Mouse (Mus musculus) neural tube, embryonic 14.5 days (tissue): ENCODE results near the gene Dap3. TPM values are rescaled to one million over a fixed set of nuclear protein-coding genes. Genes with fewer than 3 reads are reported as not detected.

Experiments
- ATAC-seq: fragments of 200-750 bp; cut with Nextera tagmentation; 2 replicates; pipeline ENCODE4 v1.8.0; 2017; ENCODE audit warnings: low read depth, mild to moderate bottlenecking, moderate TSS enrichment, moderate library complexity
- H3K27ac ChIP-seq: fragments of 300-500 bp; sonication (generic); 2 replicates; pipeline ENCODE4 v1.5.1; 2014; ENCODE audit warnings: low read depth, mild to moderate bottlenecking, control low read depth, low read length, moderate library complexity, mixed read lengths
- H3K27me3 ChIP-seq: fragments of 300-500 bp; sonication (generic); 2 replicates; pipeline ENCODE4 v1.6.1; 2014; ENCODE audit warnings: low read length; ENCODE audit not compliant: control insufficient read depth, insufficient read depth
- H3K36me3 ChIP-seq: fragments of 300-500 bp; sonication (generic); 2 replicates; pipeline ENCODE4 v1.6.1; 2014; ENCODE audit warnings: low read length, mixed read lengths; ENCODE audit not compliant: control insufficient read depth, insufficient read depth
- H3K4me1 ChIP-seq: fragments of 300-500 bp; sonication (generic); 2 replicates; pipeline ENCODE4 v1.6.1; 2014; ENCODE audit warnings: low read length; ENCODE audit not compliant: control insufficient read depth, insufficient read depth
- H3K4me2 ChIP-seq: fragments of 300-500 bp; sonication (generic); 2 replicates; pipeline ENCODE4 v1.6.1; 2014; ENCODE audit warnings: mild to moderate bottlenecking, low read depth, low read length, control low read depth
- H3K4me3 ChIP-seq: fragments of 300-500 bp; sonication (generic); 2 replicates; pipeline ENCODE4 v1.5.1; 2014; ENCODE audit warnings: low read depth, low read length, control low read depth, mixed read lengths
- H3K9ac ChIP-seq: fragments of 300-500 bp; sonication (generic); replicated peaks from 2 replicates; pipeline ENCODE4 v1.6.1; 2014; ENCODE audit warnings: low read depth, mild to moderate bottlenecking, control low read depth, low read length, mixed read lengths
- H3K9me3 ChIP-seq: fragments of 300-500 bp; sonication (generic); 2 replicates; pipeline ENCODE4 v1.6.1; 2016; ENCODE audit warnings: low read length; ENCODE audit not compliant: control insufficient read depth
- WGBS: fragments of 180-500 bp; shearing (Covaris S2); extraction: QIAGEN DNeasy Blood & Tissue Kit; methylation state at CpG from one replicate; pipeline ENCODE4 v1.1.7; 2014; 5-methylcytosine and 5-hydroxymethylcytosine counted together
- polyA plus RNA-seq: library from polyadenylated mRNA; unstranded; fragments of >200 nt; fragmentation: Nextera tagmentation; extraction: Ambion mirVana; gene quantifications from 2 replicates; pipeline ENCODE4 v1.2.1, GENCODE M21; 2014

Dap3 gene
- polyA plus RNA-seq, 1 experiment from 2014 or later, result 142 TPM

DNA sequence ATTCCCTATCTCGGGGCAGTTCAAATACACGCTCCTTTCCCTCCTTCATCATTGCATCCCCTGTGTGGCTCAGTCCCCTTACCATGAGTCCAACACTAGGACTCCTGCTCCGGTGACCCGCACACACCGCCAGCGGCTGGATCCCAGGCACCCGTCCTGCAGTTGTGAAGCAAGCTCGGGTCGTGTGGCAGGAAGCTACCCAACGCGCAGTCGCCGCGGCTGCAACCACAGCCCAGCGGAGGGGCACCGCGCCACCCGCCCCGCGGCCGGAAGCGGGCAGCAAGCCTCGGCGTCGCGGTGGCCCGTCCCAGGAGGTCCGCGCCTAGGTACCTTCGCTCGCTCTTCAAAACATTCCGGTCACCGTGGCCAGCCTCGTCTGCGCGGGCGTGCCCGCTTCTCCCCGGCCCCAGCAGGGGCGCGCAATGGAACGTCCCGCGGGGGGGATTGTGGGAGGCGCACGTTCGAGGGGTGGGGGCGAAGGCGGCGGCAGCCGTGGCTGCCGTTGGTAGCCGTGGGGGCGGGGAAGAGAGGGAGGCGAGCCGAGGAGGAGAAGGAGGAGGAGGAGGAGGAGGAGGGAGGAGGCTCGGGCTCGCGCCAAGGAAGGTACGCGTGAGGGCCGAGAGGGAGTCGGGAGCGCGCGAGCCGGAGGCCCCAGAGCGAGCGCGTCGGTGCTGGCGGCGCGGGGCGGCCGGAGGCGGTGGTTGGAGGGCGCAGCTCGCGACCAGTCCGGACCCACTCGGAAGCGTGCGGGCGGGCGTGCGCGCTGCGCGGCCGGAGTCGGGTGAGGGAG lies 1.0 kb downstream of the Dap3 start:
- Histone ChIP-seq H3K9ac (peak overlapping the region; percentile 93), H3K4me2 (peak overlapping the region; percentile 67), H3K27me3 (no peaks in the 10 kb centered on the region), H3K36me3 (no peaks in the 10 kb centered on the region), H3K4me3 (peak overlapping the region; percentile 92), H3K9me3 (no peaks in the 10 kb centered on the region), H3K4me1 (peaks cover 31% of the 10 kb centered on the region), H3K27ac (peak overlapping the region; percentile 99)
- under 1% methylated on average over 71 of the region's 92 CpGs for WGBS
- ATAC-seq, result peak; percentile 94

DNA sequence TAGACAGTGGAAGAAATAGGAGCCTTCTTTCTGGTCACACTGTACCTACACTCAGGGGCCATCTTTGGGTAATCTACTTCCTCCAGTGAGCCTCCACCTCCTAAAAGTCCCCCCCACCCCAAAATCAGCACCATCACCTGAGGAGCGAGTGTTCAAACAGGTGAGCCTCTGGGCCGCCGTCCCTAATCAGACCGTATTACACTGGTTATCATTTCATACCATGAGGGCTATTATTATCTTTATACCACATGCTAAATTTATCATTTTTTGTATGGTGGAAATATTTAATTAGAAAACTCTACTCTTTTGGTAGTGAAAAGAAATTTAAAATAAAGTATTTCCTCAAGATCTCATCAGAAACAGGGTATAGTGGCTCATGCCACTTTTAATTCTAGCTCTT lies 6.9 kb downstream of the Dap3 start:
- Histone ChIP-seq H3K27ac (no peak overlapping the region), H3K9me3 (no peaks in the 10 kb centered on the region), H3K36me3 (peaks cover 10% of the 10 kb centered on the region; the same call in 1 of the 2 replicates), H3K27me3 (no peaks in the 10 kb centered on the region), H3K9ac (no peak overlapping the region), H3K4me2 (no peak overlapping the region), H3K4me1 (peaks cover 12% of the 10 kb centered on the region), H3K4me3 (no peak overlapping the region)
- ATAC-seq, result no peak
- 67% methylated on average over 4 of the region's 4 CpGs for WGBS

DNA sequence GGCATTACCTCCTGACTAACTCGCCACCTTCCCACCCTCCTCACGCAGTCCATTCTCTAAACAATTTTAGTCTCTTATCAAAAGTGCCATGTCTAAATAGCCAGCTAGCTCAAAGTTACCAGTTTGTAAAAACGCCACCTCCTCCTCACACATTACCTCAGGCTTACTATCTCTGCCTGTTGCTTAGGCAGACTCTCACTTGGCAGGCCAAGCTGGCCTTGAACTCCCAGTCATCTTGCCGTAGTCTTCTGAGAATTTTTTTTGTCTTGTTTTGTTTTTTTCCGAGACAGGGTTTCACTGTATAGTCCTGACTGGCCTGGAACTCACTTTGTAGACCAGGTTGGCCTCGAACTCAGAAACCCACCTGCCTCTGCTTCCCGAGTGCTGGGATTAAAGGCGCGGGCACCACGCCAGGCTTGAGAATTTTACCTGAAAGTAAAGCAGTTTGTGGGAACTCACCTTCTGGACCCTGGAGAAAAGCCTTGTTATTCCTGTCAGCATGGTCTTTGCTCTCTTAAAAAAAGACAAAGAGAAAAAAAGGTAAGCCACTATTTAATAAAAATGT lies 8.6 kb downstream of the Dap3 start:
- ATAC-seq, result no peak
- no peaks in the 10 kb centered on the region for H3K9me3 ChIP-seq
- no peak overlapping the region for H3K27ac ChIP-seq
- H3K4me2 ChIP-seq, result no peak overlapping the region
- H3K36me3 ChIP-seq, result peaks cover 14% of the 10 kb centered on the region
- 96% methylated on average over 10 of the region's 10 CpGs for WGBS
- no peaks in the 10 kb centered on the region for H3K4me1 ChIP-seq
- H3K9ac ChIP-seq, result no peak overlapping the region
- H3K27me3 ChIP-seq, result no peaks in the 10 kb centered on the region
- no peak overlapping the region for H3K4me3 ChIP-seq

DNA sequence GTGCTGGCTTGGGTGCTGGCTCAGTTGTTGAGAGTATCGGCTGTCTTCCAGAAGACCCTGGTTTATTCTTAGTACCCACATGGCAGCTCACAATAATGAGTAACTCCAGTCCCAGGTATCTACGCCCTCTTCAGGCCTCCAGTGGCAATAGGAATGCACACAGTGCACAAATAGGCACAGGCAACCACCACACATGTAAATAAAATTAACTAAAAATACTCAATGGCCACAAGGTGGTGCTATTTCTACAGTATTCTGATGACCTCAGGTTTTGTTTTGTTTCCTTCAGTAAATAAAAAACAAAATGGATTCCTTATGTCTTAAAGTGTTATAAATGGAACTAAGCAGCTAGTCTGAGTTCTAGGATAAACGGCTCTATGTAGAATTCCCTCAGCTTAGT lies 11.2 kb downstream of the Dap3 start:
- peaks cover 29% of the 10 kb centered on the region for H3K36me3 ChIP-seq
- no peak overlapping the region; the same call in 1 of the 2 replicates for H3K27ac ChIP-seq
- no peaks in the 10 kb centered on the region for H3K9me3 ChIP-seq
- 77% methylated on average over 3 of the region's 3 CpGs for WGBS
- H3K9ac ChIP-seq, result no peak overlapping the region
- H3K4me2 ChIP-seq, result no peak overlapping the region
- no peak for ATAC-seq
- no peaks in the 10 kb centered on the region for H3K27me3 ChIP-seq
- H3K4me3 ChIP-seq, result no peak overlapping the region
- no peaks in the 10 kb centered on the region for H3K4me1 ChIP-seq

DNA sequence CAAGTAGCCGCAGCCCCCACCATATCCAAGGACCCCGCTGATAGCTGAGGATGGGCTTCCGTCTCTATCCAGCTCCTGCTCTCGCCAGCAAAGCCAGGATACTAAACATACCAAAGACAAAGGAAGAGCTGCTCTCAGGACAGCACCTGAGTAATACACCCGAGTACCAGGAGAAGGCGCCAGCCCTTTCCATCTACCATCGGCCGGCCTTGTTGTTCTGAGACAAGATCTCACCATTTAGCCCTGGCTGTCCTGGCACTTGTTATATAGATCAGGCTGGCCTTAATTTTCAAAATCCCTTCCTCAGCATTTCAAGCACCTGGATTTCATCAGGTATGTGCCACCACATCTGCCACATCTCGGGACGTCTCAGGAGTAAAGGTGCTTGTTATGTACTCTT lies 11.9 kb downstream of the Dap3 start:
- H3K36me3 ChIP-seq, result peaks cover 33% of the 10 kb centered on the region

DNA sequence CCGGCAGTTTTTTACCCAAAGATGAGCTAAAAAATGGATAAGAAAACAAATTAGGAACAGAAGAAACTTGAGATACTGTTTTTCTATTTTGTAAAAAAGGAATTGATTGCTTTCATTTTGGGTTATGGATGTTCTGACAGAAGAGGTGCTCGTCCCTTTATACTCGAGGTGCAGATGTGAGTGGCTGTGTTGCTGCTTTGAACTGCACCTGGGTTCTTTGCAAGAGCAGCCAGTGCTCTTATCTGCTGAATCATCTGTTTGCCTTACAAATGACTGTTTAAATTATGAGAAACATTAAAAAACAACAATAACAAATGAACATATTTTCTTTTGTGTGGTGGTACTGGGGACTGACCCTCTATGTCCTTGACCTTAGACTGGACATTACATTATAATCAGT lies 21.5 kb downstream of the Dap3 start:
- Histone ChIP-seq H3K4me1 (no peaks in the 10 kb centered on the region), H3K9ac (no peak overlapping the region), H3K9me3 (no peaks in the 10 kb centered on the region), H3K4me3 (no peak overlapping the region), H3K27ac (no peak overlapping the region), H3K4me2 (no peak overlapping the region), H3K27me3 (no peaks in the 10 kb centered on the region), H3K36me3 (peaks cover 64% of the 10 kb centered on the region)
- 92% methylated on average over 3 of the region's 3 CpGs for WGBS
- no peak for ATAC-seq

More for the DNA sequence above, 11.9 kb downstream of the Dap3 start:
- no peaks in the 10 kb centered on the region for H3K27me3 ChIP-seq
- no peak overlapping the region for H3K27ac ChIP-seq
- no peaks in the 10 kb centered on the region for H3K4me1 ChIP-seq
- no peak overlapping the region for H3K4me2 ChIP-seq
- no peak overlapping the region for H3K9ac ChIP-seq
- WGBS, result 91% methylated on average over 10 of the region's 10 CpGs
- H3K9me3 ChIP-seq, result no peaks in the 10 kb centered on the region
- no peak for ATAC-seq
- no peak overlapping the region for H3K4me3 ChIP-seq

DNA sequence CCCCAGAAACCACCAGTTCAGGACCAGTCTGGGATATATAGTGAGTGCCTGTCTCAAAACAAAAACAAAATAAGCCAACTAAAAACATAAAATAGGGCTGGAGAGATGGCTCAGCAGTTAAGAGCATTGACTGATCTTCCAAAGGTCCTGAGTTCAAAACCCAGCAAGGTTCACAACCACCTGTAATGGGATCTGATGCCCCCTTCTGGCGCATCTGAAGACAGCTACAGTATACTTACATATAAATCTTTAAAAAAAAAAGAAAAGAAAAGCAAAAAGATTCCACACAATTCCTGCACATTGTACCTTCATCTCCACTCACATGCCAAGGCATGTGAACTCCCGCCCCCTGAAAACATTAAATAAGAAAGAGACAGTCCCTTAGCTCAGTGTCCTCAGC lies 25.3 kb downstream of the Dap3 start:
- H3K36me3 ChIP-seq, result peaks cover 81% of the 10 kb centered on the region
- no peak overlapping the region for H3K4me2 ChIP-seq
- no peaks in the 10 kb centered on the region for H3K4me1 ChIP-seq
- no peak overlapping the region for H3K9ac ChIP-seq
- H3K9me3 ChIP-seq, result no peaks in the 10 kb centered on the region
- no peak for ATAC-seq
- no peak overlapping the region for H3K4me3 ChIP-seq
- WGBS, result 91% methylated on average over 2 of the region's 2 CpGs
- H3K27me3 ChIP-seq, result no peaks in the 10 kb centered on the region
- H3K27ac ChIP-seq, result no peak overlapping the region

DNA sequence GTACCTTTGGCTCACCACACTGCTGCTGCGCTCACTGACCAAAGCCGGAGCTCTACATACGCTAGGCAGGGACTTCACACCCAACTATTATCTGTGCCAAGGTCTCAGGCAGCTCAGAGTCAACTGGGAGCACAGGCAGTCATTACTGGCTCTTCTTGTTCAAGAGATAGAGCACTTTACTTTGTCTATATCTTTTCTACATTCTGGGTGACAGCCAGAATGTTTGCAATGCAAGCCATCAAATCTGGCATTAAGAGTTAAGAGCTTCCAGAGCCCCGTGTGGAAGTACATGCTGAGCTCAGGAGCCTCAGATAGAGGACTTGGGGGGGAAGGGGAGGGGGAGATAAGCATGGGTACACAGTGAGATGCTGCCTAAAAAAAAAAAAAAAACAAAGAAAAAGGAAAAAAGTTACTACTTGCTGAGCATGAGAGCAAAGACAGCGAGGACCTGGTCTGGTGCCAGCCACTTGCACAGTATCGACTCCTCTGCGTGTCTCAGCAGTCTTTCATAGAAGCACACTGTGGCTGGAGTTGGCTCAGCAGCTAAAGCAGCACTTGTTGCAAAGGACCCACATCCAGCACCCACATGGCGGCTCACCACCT lies 26.9 kb downstream of the Dap3 start:
- Histone ChIP-seq H3K36me3 (peaks cover 76% of the 10 kb centered on the region), H3K4me3 (no peak overlapping the region), H3K9me3 (no peaks in the 10 kb centered on the region), H3K4me2 (no peak overlapping the region), H3K4me1 (no peaks in the 10 kb centered on the region), H3K9ac (no peak overlapping the region), H3K27me3 (no peaks in the 10 kb centered on the region), H3K27ac (no peak overlapping the region)
- 91% methylated on average over 8 of the region's 8 CpGs for WGBS
- no peak for ATAC-seq

DNA sequence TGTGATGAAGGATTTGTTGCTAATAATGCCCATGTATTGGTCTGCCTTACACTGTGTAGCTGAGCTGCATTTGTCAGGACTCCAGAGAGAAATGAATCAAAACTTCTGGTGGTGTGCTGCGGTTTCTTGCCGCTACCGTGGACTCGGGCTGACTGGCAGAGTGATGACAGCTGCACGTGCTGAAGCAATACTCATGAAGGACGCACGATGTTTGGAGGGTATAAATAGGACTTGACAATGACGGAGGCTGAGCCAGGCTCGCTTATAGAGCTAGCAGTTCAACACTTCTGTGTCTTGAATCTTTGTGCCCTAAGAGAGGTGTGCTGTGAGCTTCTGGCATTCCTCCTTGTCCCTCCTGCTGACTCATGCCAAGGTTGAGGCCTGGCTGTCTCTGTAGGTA lies 29.6 kb downstream of the Dap3 start:
- Histone ChIP-seq H3K4me3 (no peak overlapping the region), H3K27me3 (no peaks in the 10 kb centered on the region), H3K4me1 (no peaks in the 10 kb centered on the region), H3K4me2 (no peak overlapping the region), H3K9me3 (no peaks in the 10 kb centered on the region), H3K9ac (no peak overlapping the region), H3K27ac (no peak overlapping the region), H3K36me3 (peaks cover 50% of the 10 kb centered on the region)
- 97% methylated on average over 9 of the region's 9 CpGs for WGBS
- ATAC-seq, result no peak
